ENCODE assay signal across 22 mouse cellular contexts in genomic region chr9:42887930-42888329, GRCm38 (mm10). TPM values are rescaled to one million over a fixed set of nuclear protein-coding genes. Genes with fewer than 3 reads are reported as not detected.
"Had no signal": no experiment of that assay in that cellular context is flagged by ENCODE, and none has a peak within 500 bp of the region (broad histone marks: within the 10 kb centered on the region; RNA-seq: fewer than 3 reads in every experiment).

No protein-coding gene starts in this region.

- ATAC-seq: hindbrain, embryonic 16.5 days; hindbrain, postnatal 0 days; inflammation-experienced regulatory T-cells, adult 6 months; intestine, embryonic 15.5 days; intestine, embryonic 16.5 days; intestine, postnatal 0 days had no signal

- DNase-seq: heart, postnatal 10 days; heart, postnatal 14 days; heart, postnatal 36 days; heart, postnatal 4 days; kidney, adult 11 months; kidney, adult 18-20 months; kidney, adult 2 months; kidney, adult 8-10 months; kidney, adult 9 months; kidney, postnatal 10 days; kidney, postnatal 14 days; kidney, postnatal 25 days; kidney, postnatal 36 days; kidney, postnatal 4 days; layer of hippocampus, postnatal 36 days had no signal

RNA-seq across cellular contexts. Expression of gene Grik4, which starts 56.4 kb away (rescaled TPM):
- total RNA-seq: heart, postnatal 14 days; hematopoietic stem cell, adult 5-6 weeks had no signal
